Mouse (Mus musculus) lung, embryonic 15.5 days (tissue): ENCODE measurements at regions not wholly inside any gene's neighbourhood (a gene's known extent, or its start where the extent isn't known, plus 50 kb on each side); places are given as distances from the start of the nearest gene placed in this dataset.

Source experiments
- ATAC-seq: fragments of 200-750 bp; cut with Nextera tagmentation; 2 replicates; pipeline ENCODE4 v1.8.0; 2017; ENCODE audit warnings: moderate number of reproducible peaks, borderline replicate concordance; ENCODE audit not compliant: low FRiP score, low TSS enrichment; ENCODE audit errors: extremely low read depth
- H3K27ac ChIP-seq: fragments of 300-500 bp; sonication (generic); 2 replicates; pipeline ENCODE4 v1.5.1; 2015; ENCODE audit warnings: moderate library complexity, mild to moderate bottlenecking, inconsistent platforms
- H3K27me3 ChIP-seq: fragments of 300-500 bp; sonication (generic); 2 replicates; pipeline ENCODE4 v1.6.1; 2015; ENCODE audit warnings: inconsistent platforms
- H3K36me3 ChIP-seq: fragments of 300-500 bp; sonication (generic); 2 replicates; pipeline ENCODE4 v1.6.1; 2015; ENCODE audit warnings: inconsistent platforms
- H3K4me1 ChIP-seq: fragments of 300-500 bp; sonication (generic); 2 replicates; pipeline ENCODE4 v1.6.1; 2015; ENCODE audit warnings: inconsistent platforms
- H3K4me2 ChIP-seq: fragments of 300-500 bp; sonication (generic); 2 replicates; pipeline ENCODE4 v1.6.1; 2015; ENCODE audit warnings: inconsistent platforms, mild to moderate bottlenecking, moderate library complexity
- H3K4me3 ChIP-seq: fragments of 300-500 bp; sonication (generic); 2 replicates; pipeline ENCODE4 v1.5.1; 2015; ENCODE audit warnings: mild to moderate bottlenecking, inconsistent platforms
- H3K9ac ChIP-seq: fragments of 300-500 bp; sonication (generic); 2 replicates; pipeline ENCODE4 v1.6.1; 2015; ENCODE audit warnings: inconsistent platforms
- H3K9me3 ChIP-seq: fragments of 300-500 bp; sonication (generic); 2 replicates; pipeline ENCODE4 v1.6.1; 2016; ENCODE audit warnings: inconsistent platforms
- WGBS: fragments of 180-500 bp; shearing (Covaris S2); methylation state at CpG from one replicate; pipeline ENCODE4 v1.1.7; 2015; 5-methylcytosine and 5-hydroxymethylcytosine counted together

GRCm38 (mm10) chr14:94541995-94542394, 651.5 kb upstream of the Pcdh9 start:
- no peak for ATAC-seq
- Histone ChIP-seq H3K27ac (no peak overlapping the region), H3K4me3 (no peak overlapping the region), H3K36me3 (no peaks in the 10 kb centered on the region), H3K9ac (no peak overlapping the region), H3K27me3 (no peaks in the 10 kb centered on the region), H3K4me1 (no peaks in the 10 kb centered on the region), H3K4me2 (no peak overlapping the region), H3K9me3 (no peaks in the 10 kb centered on the region)
- WGBS: 83% methylated on average over 8 of the region's 8 CpGs

- Histone ChIP-seq H3K27me3 (no peaks in the 10 kb centered on the region), H3K4me1 (0 out of 2 replicates have a peak, but pooled peaks cover 3% of the 10 kb centered on the region), H3K9ac (no peak overlapping the region), H3K36me3 (no peaks in the 10 kb centered on the region), H3K9me3 (no peaks in the 10 kb centered on the region), H3K27ac (no peak overlapping the region), H3K4me3 (no peak overlapping the region), H3K4me2 (no peak overlapping the region)
- WGBS: 86% methylated on average over 1 of the region's 1 CpGs
- ATAC-seq: no peak
Observed at GRCm38 (mm10) chr14:94525648-94526047, 635.2 kb upstream of the Pcdh9 start.

- H3K9me3 ChIP-seq: no peaks in the 10 kb centered on the region
- no peak overlapping the region for H3K27ac ChIP-seq
- ATAC-seq: no peak
Observed at GRCm38 (mm10) chr14:94525238-94525637, 634.8 kb upstream of the Pcdh9 start.

GRCm38 (mm10) chr14:94522007-94522406, 631.5 kb upstream of the Pcdh9 start:
- Histone ChIP-seq H3K27me3 (no peaks in the 10 kb centered on the region), H3K36me3 (no peaks in the 10 kb centered on the region), H3K9me3 (no peaks in the 10 kb centered on the region), H3K4me2 (no peak overlapping the region), H3K4me3 (no peak overlapping the region), H3K4me1 (0 out of 2 replicates have a peak, but pooled peaks cover 3% of the 10 kb centered on the region), H3K27ac (no peak overlapping the region), H3K9ac (no peak overlapping the region)
- peak; percentile 62; the same call in 1 of the 2 replicates for ATAC-seq
- WGBS: 17% methylated on average over 2 of the region's 2 CpGs

More at GRCm38 (mm10) chr14:94525238-94525637, 634.8 kb upstream of the Pcdh9 start:
- Histone ChIP-seq H3K4me1 (0 out of 2 replicates have a peak, but pooled peaks cover 3% of the 10 kb centered on the region), H3K36me3 (no peaks in the 10 kb centered on the region), H3K27me3 (no peaks in the 10 kb centered on the region), H3K9ac (no peak overlapping the region), H3K4me3 (no peak overlapping the region), H3K4me2 (no peak overlapping the region)

GRCm38 (mm10) chr14:94491370-94491769, 600.9 kb upstream of the Pcdh9 start:
- H3K4me1 ChIP-seq: no peaks in the 10 kb centered on the region
- H3K4me2 ChIP-seq: no peak overlapping the region
- no peaks in the 10 kb centered on the region for H3K27me3 ChIP-seq
- no peaks in the 10 kb centered on the region for H3K36me3 ChIP-seq
- H3K27ac ChIP-seq: no peak overlapping the region
- no peak overlapping the region for H3K9ac ChIP-seq
- no peak for ATAC-seq
- H3K9me3 ChIP-seq: no peaks in the 10 kb centered on the region
- no peak overlapping the region for H3K4me3 ChIP-seq

- Histone ChIP-seq H3K27ac (no peak overlapping the region), H3K9ac (no peak overlapping the region), H3K4me2 (no peak overlapping the region), H3K4me3 (no peak overlapping the region), H3K4me1 (no peaks in the 10 kb centered on the region), H3K9me3 (no peaks in the 10 kb centered on the region), H3K27me3 (no peaks in the 10 kb centered on the region), H3K36me3 (no peaks in the 10 kb centered on the region)
- no peak for ATAC-seq
- 86% methylated on average over 3 of the region's 3 CpGs for WGBS
Observed at GRCm38 (mm10) chr14:94475887-94476286, 585.4 kb upstream of the Pcdh9 start.

- Histone ChIP-seq H3K4me2 (no peak overlapping the region), H3K9ac (no peak overlapping the region), H3K4me1 (no peaks in the 10 kb centered on the region), H3K9me3 (no peaks in the 10 kb centered on the region), H3K36me3 (no peaks in the 10 kb centered on the region), H3K4me3 (no peak overlapping the region), H3K27me3 (no peaks in the 10 kb centered on the region), H3K27ac (no peak overlapping the region)
- no peak for ATAC-seq
- 79% methylated on average over 1 of the region's 1 CpGs for WGBS
Observed at GRCm38 (mm10) chr14:94473181-94473580, 582.7 kb upstream of the Pcdh9 start.

GRCm38 (mm10) chr14:94445952-94446351, 555.5 kb upstream of the Pcdh9 start:
- Histone ChIP-seq H3K4me3 (no peak overlapping the region), H3K27ac (no peak overlapping the region), H3K27me3 (no peaks in the 10 kb centered on the region), H3K36me3 (no peaks in the 10 kb centered on the region), H3K9me3 (no peaks in the 10 kb centered on the region), H3K9ac (no peak overlapping the region), H3K4me1 (no peaks in the 10 kb centered on the region), H3K4me2 (no peak overlapping the region)
- WGBS: 74% methylated on average over 1 of the region's 1 CpGs
- no peak for ATAC-seq

GRCm38 (mm10) chr14:94433343-94433958, 543.0 kb upstream of the Pcdh9 start:
- Histone ChIP-seq H3K9me3 (no peaks in the 10 kb centered on the region), H3K36me3 (no peaks in the 10 kb centered on the region), H3K4me3 (no peak overlapping the region), H3K9ac (no peak overlapping the region), H3K4me1 (no peaks in the 10 kb centered on the region), H3K27me3 (no peaks in the 10 kb centered on the region), H3K4me2 (no peak overlapping the region), H3K27ac (no peak overlapping the region)
- ATAC-seq: no peak
- WGBS: 61% methylated on average over 7 of the region's 7 CpGs

- WGBS: 73% methylated on average over 1 of the region's 1 CpGs
- H3K27ac ChIP-seq: no peak overlapping the region
Observed at GRCm38 (mm10) chr14:94427611-94428186, 537.2 kb upstream of the Pcdh9 start.

More at GRCm38 (mm10) chr14:94427611-94428186, 537.2 kb upstream of the Pcdh9 start:
- H3K27me3 ChIP-seq: no peaks in the 10 kb centered on the region
- no peak overlapping the region for H3K4me2 ChIP-seq
- H3K4me1 ChIP-seq: no peaks in the 10 kb centered on the region
- no peak overlapping the region for H3K9ac ChIP-seq
- no peak for ATAC-seq
- H3K9me3 ChIP-seq: no peaks in the 10 kb centered on the region
- H3K4me3 ChIP-seq: no peak overlapping the region
- no peaks in the 10 kb centered on the region for H3K36me3 ChIP-seq
